Mouse (Mus musculus): ENCODE data around the gene Saxo2. TPM values are rescaled to one million over a fixed set of nuclear protein-coding genes. Genes with fewer than 3 reads are reported as not detected.

Saxo2 gene
- 21.5 and 26.6 TPM in 2 replicates for polyA plus RNA-seq (2015; fragmentation: Nextera tagmentation; extraction: Ambion mirVana)

DNA sequence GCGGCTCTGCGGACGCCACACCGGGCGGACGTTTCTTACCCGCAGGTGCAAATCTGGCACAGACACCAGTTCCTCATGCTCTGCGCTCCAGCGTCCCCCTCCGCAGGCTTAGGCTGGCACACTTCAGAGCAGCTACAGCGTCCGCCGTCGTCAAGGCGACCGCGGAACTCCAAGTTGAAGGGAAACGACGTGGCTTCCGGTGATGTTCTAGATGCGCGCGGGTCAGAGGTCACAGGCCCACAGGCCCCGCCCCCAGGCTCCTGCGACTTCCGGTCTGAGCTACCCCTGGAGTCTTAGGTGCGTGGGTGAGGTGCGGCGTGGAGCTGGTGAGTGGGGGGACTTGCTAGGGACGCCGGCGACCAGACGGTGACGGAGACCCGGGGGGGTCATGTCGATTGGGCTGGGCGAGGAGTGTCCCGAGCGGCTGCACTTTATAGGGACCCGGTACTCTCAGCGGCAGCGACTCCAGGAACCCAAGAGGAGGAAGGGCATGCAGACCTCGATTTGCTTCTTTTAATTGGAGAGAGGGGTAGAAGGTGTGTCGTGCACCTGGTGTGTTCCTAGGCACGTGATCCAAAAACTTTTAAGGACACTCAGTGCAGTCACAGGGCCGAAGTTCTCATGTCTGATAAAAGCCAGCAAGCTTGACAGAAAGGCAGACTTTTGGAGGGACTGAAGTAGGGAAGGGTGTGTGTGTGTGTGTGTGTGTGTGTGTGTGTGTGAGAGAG lies at the start of gene Saxo2, which contains the start of gene Efl1:
TSS of gene Saxo2 (minus strand) at position 176 of the 728 bp plus-strand sequence.
TSS of gene Efl1 (plus strand) at position 262 of the 728 bp plus-strand sequence.
- Histone ChIP-seq H3K9ac (peak within 1 kb of the TSS; percentile 81), H3K27me3 (0 out of 2 replicates have a peak, but pooled peaks cover 2% of the 10 kb centered on the region), H3K4me2 (peak within 1 kb of the TSS; percentile 70), H3K4me1 (replicated peaks) (peaks cover 20% of the 10 kb centered on the region), H3K27ac (0 out of 2 replicates have a peak within 1 kb of the TSS, but pooled peaks have one; percentile 30), H3K4me3 (peak within 1 kb of the TSS; percentile 69), H3K36me3 (peaks cover 10% of the 10 kb centered on the region), H3K9me3 (no peaks in the 10 kb centered on the region)
- under 1% methylated on average over 46 of the region's 46 CpGs for WGBS
- ATAC-seq (ENCODE audit: low FRiP score) = peak; percentile 99

DNA sequence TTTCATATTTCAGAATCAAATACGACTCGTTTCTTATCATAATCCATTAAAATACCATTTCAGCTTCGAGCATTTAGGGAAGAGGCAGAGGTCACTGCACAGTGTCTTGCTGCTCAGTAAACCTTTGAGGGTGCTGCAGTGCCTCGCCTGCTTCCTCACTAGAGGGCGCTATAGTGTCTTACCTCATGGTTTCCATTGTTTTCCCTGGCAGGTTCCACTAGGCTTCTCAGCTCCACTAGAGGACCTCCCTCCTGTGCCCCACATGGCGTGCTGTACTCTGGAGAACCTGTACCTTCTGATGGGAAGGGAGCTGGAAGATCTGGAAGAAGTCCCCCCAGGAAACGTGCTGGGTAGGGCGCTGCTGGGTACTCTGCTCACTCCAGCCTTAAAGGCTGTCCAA lies 49.3 kb upstream of the Saxo2 start:
- Histone ChIP-seq H3K27ac (no peak overlapping the region), H3K27me3 (no peaks in the 10 kb centered on the region), H3K4me3 (no peak overlapping the region), H3K4me2 (no peak overlapping the region), H3K36me3 (peaks cover 60% of the 10 kb centered on the region), H3K9me3 (no peaks in the 10 kb centered on the region), H3K9ac (no peak overlapping the region), H3K4me1 (replicated peaks) (no peaks in the 10 kb centered on the region)
- ATAC-seq (ENCODE audit: low FRiP score) = no peak
- 76% methylated on average over 8 of the region's 8 CpGs for WGBS

DNA sequence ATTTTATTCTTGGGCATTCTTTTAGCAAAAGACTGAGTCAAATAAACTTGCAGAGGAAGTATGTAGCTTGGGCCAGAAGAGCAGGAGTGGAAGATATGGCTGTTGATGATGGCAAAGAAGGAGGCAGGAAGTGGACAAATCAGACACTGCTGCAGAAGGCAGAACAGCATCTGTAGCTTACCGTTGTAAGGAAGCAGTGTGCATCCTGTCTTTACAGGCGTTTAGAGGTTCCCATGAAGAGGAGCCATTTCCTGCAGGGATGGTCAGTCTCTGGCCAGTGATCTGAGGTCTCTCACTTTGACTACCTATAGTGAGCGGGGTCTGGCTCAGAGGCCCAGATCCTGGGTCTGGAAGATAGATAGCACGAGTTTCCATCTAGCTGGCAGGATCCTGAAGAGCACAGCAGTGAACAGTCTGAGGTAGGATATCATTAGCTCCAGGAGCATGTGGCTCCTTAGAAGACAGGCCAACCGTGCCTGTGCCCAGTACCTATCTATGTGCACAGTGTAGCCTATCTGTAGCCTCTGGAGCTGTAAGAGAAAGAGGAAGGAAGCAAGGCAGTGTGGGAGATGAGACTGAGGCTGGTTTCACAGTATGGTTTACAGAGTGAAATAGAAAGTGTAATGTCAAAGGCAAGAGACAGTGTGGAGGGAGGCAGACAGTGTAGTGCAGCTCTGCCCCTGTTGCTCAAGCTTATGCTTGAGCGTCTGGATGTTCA lies 42.9 kb upstream of the Saxo2 start:
- Histone ChIP-seq H3K4me1 (replicated peaks) (no peaks in the 10 kb centered on the region), H3K27me3 (no peaks in the 10 kb centered on the region), H3K27ac (no peak overlapping the region), H3K9me3 (no peaks in the 10 kb centered on the region), H3K9ac (no peak overlapping the region), H3K36me3 (peaks cover 52% of the 10 kb centered on the region), H3K4me2 (no peak overlapping the region), H3K4me3 (no peak overlapping the region)
- ATAC-seq (ENCODE audit: low FRiP score) = no peak
- 91% methylated on average over 6 of the region's 6 CpGs for WGBS

DNA sequence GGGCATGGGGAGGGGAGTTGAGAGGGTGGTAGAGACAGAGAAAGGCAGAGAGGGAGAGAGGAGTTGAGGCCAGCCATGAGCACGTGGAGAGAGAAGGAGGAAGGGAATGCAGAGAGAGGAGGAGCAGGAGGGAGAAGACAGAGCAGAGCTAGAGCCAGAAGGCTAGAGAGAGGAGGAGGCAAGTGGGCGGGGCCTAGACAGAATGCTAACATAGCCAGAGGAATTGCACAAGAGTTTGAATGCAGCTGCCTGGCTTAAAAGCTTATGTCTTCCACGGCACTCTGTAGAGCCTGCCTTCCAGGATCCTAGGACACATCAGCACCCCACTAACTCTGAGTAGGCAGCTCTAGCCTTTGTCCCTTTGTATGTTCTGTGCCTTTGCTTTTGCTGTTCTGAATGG lies 40.4 kb upstream of the Saxo2 start:
- Histone ChIP-seq H3K4me3 (no peak overlapping the region), H3K4me1 (replicated peaks) (no peaks in the 10 kb centered on the region), H3K36me3 (peaks cover 49% of the 10 kb centered on the region), H3K4me2 (no peak overlapping the region), H3K27me3 (no peaks in the 10 kb centered on the region), H3K27ac (no peak overlapping the region), H3K9me3 (no peaks in the 10 kb centered on the region), H3K9ac (no peak overlapping the region)
- no peak for ATAC-seq (ENCODE audit: low FRiP score)
- 59% methylated on average over 3 of the region's 3 CpGs for whole genome bisulfite sequencing

DNA sequence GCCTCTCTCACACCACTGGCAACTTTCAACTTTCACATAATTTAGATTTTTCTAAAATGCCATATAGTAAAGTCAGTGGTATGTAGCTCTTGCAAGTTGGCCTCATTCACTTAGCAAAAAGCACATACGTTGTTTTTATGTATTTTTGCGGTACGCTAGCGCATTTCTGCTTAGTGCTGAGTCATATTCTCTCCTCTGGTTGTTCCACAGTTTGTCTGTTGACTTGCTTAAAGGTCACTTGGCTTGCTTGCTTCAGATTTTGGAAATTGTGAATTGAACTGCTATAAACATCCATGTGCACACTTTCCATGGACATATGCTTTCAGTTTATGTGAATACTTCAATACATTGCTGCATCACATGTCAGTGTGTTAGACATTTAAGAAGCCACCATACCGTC lies 31.6 kb upstream of the Saxo2 start:
- Histone ChIP-seq H3K4me2 (no peak overlapping the region), H3K4me1 (replicated peaks) (no peaks in the 10 kb centered on the region), H3K36me3 (peaks cover 47% of the 10 kb centered on the region), H3K4me3 (no peak overlapping the region), H3K9me3 (no peaks in the 10 kb centered on the region), H3K9ac (no peak overlapping the region), H3K27ac (no peak overlapping the region), H3K27me3 (no peaks in the 10 kb centered on the region)
- WGBS = 93% methylated on average over 5 of the region's 5 CpGs
- ATAC-seq (ENCODE audit: low FRiP score) = no peak

DNA sequence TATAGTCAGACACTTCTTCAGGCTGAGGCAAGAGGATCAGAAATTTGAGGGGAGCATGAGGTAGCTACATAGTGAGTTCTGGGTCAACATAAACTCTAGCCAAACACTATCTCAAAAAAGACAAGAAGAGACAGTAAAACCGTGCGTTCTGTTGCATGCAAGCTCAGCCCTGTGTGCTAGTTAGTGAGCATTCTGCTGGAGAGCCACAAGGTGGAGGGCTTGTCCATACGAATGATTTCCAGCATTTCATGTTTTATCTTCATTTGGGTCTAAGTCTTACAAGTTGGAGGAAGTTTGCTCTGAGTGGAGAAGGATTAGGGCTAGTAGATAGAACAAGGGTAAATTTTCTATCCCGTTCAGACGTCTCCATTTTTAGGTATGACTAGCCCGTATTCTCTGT lies 28.5 kb upstream of the Saxo2 start:
- Histone ChIP-seq H3K27me3 (no peaks in the 10 kb centered on the region), H3K4me3 (no peak overlapping the region), H3K4me2 (no peak overlapping the region), H3K36me3 (peaks cover 54% of the 10 kb centered on the region), H3K9me3 (no peaks in the 10 kb centered on the region), H3K27ac (no peak overlapping the region), H3K9ac (no peak overlapping the region), H3K4me1 (replicated peaks) (no peaks in the 10 kb centered on the region)
- no peak for ATAC-seq (ENCODE audit: low FRiP score)
- 91% methylated on average over 6 of the region's 6 CpGs for WGBS

DNA sequence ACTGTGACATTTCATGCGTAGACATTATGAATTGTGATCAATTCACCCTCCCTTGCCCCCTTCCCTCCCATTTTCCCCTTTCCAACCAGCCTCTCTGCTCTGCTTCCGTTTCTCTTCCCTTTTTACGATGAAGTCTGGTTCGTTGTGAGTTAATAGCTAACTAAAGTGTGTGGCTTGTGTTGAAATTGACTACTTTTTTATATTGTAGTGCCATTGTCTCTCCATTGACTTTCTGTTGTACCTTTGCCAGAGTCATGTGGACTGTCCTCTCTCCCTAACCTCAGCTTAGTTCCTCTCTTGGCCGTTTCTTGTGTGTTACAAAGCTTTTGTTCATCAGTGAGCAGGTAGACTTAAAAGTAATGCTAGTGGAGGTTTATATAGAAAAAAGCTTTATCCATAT lies 27.7 kb upstream of the Saxo2 start:
- no peaks in the 10 kb centered on the region for H3K27me3 ChIP-seq
- H3K4me1 ChIP-seq (replicated peaks) = no peaks in the 10 kb centered on the region
- no peak overlapping the region for H3K27ac ChIP-seq
- H3K9me3 ChIP-seq = no peaks in the 10 kb centered on the region
- H3K4me3 ChIP-seq = no peak overlapping the region
- H3K4me2 ChIP-seq = no peak overlapping the region
- no peak for ATAC-seq (ENCODE audit: low FRiP score)
- WGBS = 87% methylated on average over 5 of the region's 5 CpGs
- no peak overlapping the region for H3K9ac ChIP-seq
- H3K36me3 ChIP-seq = peaks cover 53% of the 10 kb centered on the region

DNA sequence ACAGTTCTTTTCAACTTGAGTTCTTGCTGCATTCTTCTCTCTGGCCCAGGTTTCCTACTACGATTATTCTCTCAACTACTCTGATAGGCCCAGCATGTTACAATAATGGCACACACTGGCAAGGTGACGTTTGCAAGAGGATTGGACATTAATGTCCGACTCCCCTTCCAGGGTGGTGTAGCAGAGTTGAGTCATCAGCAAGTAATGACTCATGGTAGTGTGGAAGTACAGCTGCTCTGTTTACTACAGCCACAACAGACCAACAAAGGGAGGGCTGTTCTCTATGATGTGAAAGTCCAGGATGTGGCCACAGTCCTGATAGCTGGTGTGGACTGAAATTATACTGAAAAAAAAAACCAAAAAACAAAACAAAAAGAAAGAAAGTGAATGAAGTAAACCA lies 16.3 kb upstream of the Saxo2 start:
- Histone ChIP-seq H3K9me3 (0 out of 2 replicates have a peak, but pooled peaks cover 4% of the 10 kb centered on the region), H3K4me3 (no peak overlapping the region), H3K27ac (no peak overlapping the region), H3K4me1 (replicated peaks) (no peaks in the 10 kb centered on the region), H3K4me2 (no peak overlapping the region), H3K36me3 (peaks cover 60% of the 10 kb centered on the region), H3K27me3 (no peaks in the 10 kb centered on the region), H3K9ac (no peak overlapping the region)
- no peak for ATAC-seq (ENCODE audit: low FRiP score)
- WGBS = 95% methylated on average over 3 of the region's 3 CpGs

DNA sequence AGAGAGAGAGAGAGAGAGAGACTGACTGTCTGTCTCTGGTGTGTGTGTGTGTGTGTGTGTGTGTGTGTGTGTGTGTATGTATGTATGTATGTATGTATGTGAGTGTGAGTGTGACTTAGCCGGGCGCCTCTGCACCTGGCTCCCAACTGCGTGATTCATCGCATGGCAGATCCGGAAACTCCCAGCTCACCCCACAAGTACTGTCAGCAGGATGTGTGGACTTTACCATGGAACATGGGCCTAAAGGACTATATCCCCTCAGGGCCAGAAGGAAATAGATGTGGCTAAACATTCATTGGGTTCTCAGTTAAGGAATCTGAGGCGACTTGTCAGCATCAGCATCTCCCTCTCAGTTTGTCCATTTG lies 735 bp upstream of the Saxo2 start:
- H3K9ac ChIP-seq = peak overlapping the region; percentile 81

DNA sequence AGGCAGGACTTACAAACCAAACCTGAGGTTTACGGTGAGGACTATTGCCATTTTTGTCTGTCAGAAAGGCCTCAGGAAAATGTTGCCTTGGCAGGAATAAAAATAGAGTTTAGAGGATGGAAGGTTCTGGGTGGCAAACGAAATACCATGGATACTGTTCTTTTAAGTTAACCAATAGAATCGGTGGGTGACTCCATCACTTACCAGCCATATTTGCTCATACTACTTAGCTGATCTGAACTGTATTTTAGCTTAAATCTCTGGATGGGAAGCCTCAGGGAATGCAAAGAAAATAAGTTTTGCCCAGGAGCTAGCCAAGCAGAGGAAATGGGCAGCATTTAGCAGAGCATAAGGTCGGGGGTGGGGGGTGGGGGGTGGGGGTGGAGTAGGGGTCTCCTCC lies 419 bp downstream of the Saxo2 start:
- peaks cover 20% of the 10 kb centered on the region for H3K4me1 ChIP-seq (replicated peaks)
- H3K9me3 ChIP-seq = no peaks in the 10 kb centered on the region
- peak overlapping the region; percentile 70 for H3K4me2 ChIP-seq
- no peak overlapping the region for H3K27ac ChIP-seq
- H3K4me3 ChIP-seq = peak overlapping the region; percentile 69
- H3K9ac ChIP-seq = peak overlapping the region; percentile 81
- no peak; the same call in 1 of the 2 replicates for ATAC-seq (ENCODE audit: low FRiP score)
- peaks cover 7% of the 10 kb centered on the region for H3K36me3 ChIP-seq
- 0 out of 2 replicates have a peak, but pooled peaks cover 2% of the 10 kb centered on the region for H3K27me3 ChIP-seq
- WGBS = 37% methylated on average over 4 of the region's 4 CpGs

More for the DNA sequence above, 735 bp upstream of the Saxo2 start:
- Histone ChIP-seq H3K36me3 (peaks cover 10% of the 10 kb centered on the region), H3K4me2 (peak overlapping the region; percentile 70), H3K4me3 (peak overlapping the region; percentile 69), H3K9me3 (no peaks in the 10 kb centered on the region), H3K27me3 (0 out of 2 replicates have a peak, but pooled peaks cover 2% of the 10 kb centered on the region), H3K27ac (no peak overlapping the region), H3K4me1 (replicated peaks) (peaks cover 20% of the 10 kb centered on the region)
- ATAC-seq (ENCODE audit: low FRiP score) = no peak
- 21% methylated on average over 6 of the region's 6 CpGs for WGBS

DNA sequence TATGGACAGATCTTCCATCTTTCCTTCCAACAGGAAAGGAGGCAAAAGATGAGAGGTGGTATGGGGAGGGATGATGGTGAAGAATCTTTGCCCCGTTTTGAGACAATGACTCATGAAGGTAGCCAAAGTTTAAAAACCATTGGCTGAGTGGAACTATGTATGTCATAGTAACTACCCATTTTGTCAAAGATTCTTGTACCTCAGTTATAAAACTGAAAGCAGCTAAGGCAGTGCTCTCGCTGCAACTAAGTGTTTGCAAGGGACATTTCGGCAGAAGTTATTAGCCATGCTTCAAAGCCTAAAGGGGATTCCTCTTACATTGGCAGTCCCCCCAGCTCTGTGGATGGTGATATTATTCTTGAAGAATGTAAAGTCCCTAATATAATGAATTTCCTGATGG lies 1.1 kb downstream of the Saxo2 start:
- Histone ChIP-seq H3K27me3 (0 out of 2 replicates have a peak, but pooled peaks cover 2% of the 10 kb centered on the region), H3K36me3 (peaks cover 5% of the 10 kb centered on the region), H3K4me2 (no peak overlapping the region), H3K4me3 (no peak overlapping the region), H3K4me1 (replicated peaks) (peaks cover 20% of the 10 kb centered on the region), H3K9ac (no peak overlapping the region), H3K9me3 (no peaks in the 10 kb centered on the region), H3K27ac (no peak overlapping the region)
- WGBS = 86% methylated on average over 3 of the region's 3 CpGs
- no peak for ATAC-seq (ENCODE audit: low FRiP score)

DNA sequence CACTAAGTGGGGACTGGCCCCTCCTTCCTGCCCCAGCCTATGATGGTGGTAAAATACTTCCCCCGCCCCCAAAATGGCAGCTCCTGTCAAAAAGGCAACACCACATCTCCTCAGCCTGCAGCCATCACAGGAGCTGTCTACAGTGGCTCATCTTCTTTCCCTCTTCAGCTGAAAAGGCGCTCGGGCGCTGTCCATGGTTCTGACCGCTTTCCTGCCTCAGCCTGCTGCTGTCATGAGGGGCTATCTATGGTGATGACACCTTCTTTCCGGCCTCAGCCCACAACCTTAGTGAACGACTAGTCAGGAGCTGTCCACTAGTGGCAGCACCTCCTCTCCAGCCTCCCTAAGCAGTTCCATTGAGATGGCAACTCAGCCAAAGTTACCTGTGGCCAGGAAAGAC lies 23.0 kb downstream of the Saxo2 start:
- WGBS = 27% methylated on average over 7 of the region's 7 CpGs
- Histone ChIP-seq H3K4me2 (no peak overlapping the region), H3K4me1 (replicated peaks) (no peaks in the 10 kb centered on the region), H3K4me3 (no peak overlapping the region), H3K27me3 (no peaks in the 10 kb centered on the region), H3K27ac (no peak overlapping the region), H3K36me3 (no peaks in the 10 kb centered on the region), H3K9ac (no peak overlapping the region), H3K9me3 (no peaks in the 10 kb centered on the region)
- ATAC-seq (ENCODE audit: low FRiP score) = no peak

Measured in hindbrain, embryonic 13.5 days (tissue).